Mouse (Mus musculus) cortical plate, adult 2 months (tissue): ENCODE measurements at regions not wholly inside any gene's neighbourhood (a gene's known extent, or its start where the extent isn't known, plus 50 kb on each side); places are given as distances from the start of the nearest gene placed in this dataset.

Experiments
- H3K27ac ChIP-seq: fragments of 200-500 bp; 2 replicates; pipeline ENCODE4 v1.5.1; 2012; ENCODE audit warnings: low read length, control low read depth, inconsistent platforms; ENCODE audit not compliant: insufficient read depth
- H3K4me1 ChIP-seq: fragments of 200-500 bp; 2 replicates; pipeline ENCODE4 v1.6.1; 2011; ENCODE audit warnings: low read length; ENCODE audit not compliant: control insufficient read depth, insufficient read depth
- H3K4me3 ChIP-seq: fragments of 200-500 bp; 2 replicates; pipeline ENCODE4 v1.5.1; 2011; ENCODE audit warnings: mild to moderate bottlenecking, low read length, control low read depth; ENCODE audit not compliant: insufficient read depth
- CTCF ChIP-seq: fragments of 200-500 bp; IDR thresholded peaks from 2 replicates; pipeline ENCODE4 v1.5.1; 2011; ENCODE audit warnings: mild to moderate bottlenecking, control low read depth, low read length; ENCODE audit not compliant: insufficient read depth; ENCODE audit errors: extremely low read depth
- POLR2A ChIP-seq: fragments of 200-500 bp; IDR thresholded peaks from 2 replicates; pipeline ENCODE4 v1.6.1; 2011; ENCODE audit warnings: mild to moderate bottlenecking, low read length, control low read depth; ENCODE audit not compliant: insufficient read depth; ENCODE audit errors: extremely low read depth

GRCm38 (mm10) chr15:68582177-68582576, 2081.5 kb upstream of the Lrrc6 start:
- H3K4me3 ChIP-seq = no peak overlapping the region
- no peak for TF ChIP-seq POLR2A
- TF ChIP-seq CTCF = no peak
- H3K4me1 ChIP-seq = no peaks in the 10 kb centered on the region
- no peak overlapping the region for H3K27ac ChIP-seq

DNA sequence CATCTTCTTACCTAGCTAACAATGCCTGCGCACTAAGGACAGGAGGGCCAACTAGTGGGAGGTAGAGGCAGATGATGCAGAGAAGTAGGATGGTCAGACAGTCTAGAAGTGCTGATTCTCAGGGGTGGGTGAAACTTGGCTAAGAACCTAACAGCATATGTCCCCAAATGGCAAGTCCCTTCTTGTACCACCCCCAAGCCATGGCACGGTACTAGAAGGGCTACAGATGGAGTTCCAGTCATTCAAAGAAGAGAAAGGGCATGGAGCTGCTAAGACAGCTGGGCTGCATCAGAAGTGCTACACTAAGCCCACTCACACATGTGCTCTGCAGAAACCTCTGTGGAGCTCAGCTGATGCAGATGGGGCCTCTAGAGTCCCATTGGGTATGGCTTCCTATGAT, 2078.8 kb upstream of the Lrrc6 start:
- Histone ChIP-seq H3K4me1 (no peaks in the 10 kb centered on the region), H3K4me3 (no peak overlapping the region), H3K27ac (no peak overlapping the region)
- no peak for TF ChIP-seq CTCF
- TF ChIP-seq POLR2A = no peak

DNA sequence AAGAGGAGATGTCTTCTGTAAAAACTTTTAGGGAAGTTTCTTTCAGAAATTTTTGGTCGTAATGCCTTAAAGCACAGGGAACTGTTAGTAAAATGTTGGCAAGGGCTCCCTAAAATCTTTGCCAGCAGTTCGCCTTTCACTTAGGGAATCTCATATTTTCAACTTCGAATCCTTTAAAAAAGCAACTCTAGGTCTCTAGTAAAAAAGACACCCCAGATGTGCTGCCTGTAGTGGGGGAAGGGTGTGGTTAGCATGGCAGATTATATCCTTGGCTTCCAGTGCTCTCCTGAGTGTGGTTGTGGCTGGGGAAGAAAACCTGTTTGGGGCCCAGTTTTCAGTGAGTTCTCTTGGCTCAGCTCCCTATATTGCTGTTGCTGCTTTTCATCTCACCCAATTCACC, 2059.9 kb upstream of the Lrrc6 start:
- TF ChIP-seq POLR2A (no peak), CTCF (no peak)
- no peak overlapping the region for H3K4me3 ChIP-seq
- H3K4me1 ChIP-seq = peaks cover 2% of the 10 kb centered on the region; the same call in 1 of the 2 replicates
- H3K27ac ChIP-seq = no peak overlapping the region

GRCm38 (mm10) chr15:68556133-68556532, 2055.4 kb upstream of the Lrrc6 start:
- Histone ChIP-seq H3K27ac (no peak overlapping the region), H3K4me1 (peaks cover 2% of the 10 kb centered on the region; the same call in 1 of the 2 replicates), H3K4me3 (no peak overlapping the region)
- no peak for TF ChIP-seq CTCF
- no peak for TF ChIP-seq POLR2A

GRCm38 (mm10) chr15:68536055-68536325, 2035.3 kb upstream of the Lrrc6 start:
- Histone ChIP-seq H3K4me3 (no peak overlapping the region), H3K27ac (no peak overlapping the region), H3K4me1 (peaks cover 7% of the 10 kb centered on the region)
- TF ChIP-seq POLR2A (no peak), CTCF (no peak)

GRCm38 (mm10) chr15:68535297-68536054, 2034.8 kb upstream of the Lrrc6 start:
- TF ChIP-seq CTCF (no peak), POLR2A (no peak)

DNA sequence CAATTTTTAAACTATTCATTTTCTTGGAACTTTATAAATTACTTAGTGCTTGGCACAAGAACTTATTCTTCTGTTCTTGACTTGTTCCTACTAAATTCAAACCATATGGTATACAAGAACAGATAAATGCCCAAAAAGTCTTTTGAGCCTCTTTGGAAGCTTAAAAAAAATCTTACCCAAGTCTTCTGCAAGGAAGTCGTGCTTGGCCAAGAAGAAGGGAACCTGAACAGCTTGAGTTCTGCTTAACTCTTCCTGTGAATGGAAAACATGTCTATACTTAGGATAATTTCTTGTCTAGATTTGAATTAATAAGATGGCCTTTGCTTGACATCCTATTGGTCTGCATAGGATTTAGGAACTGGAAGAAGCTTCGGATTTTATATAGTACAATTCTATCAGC, 2020.0 kb upstream of the Lrrc6 start:
- no peak for TF ChIP-seq CTCF
- no peak for TF ChIP-seq POLR2A
- Histone ChIP-seq H3K27ac (peak overlapping the region; percentile 86; the same call in 1 of the 2 replicates), H3K4me1 (no peaks in the 10 kb centered on the region; the same call in 1 of the 2 replicates), H3K4me3 (no peak overlapping the region)

More at GRCm38 (mm10) chr15:68535297-68536054, 2034.8 kb upstream of the Lrrc6 start:
- Histone ChIP-seq H3K27ac (no peak overlapping the region), H3K4me3 (no peak overlapping the region), H3K4me1 (peaks cover 7% of the 10 kb centered on the region)

GRCm38 (mm10) chr15:68512431-68512830, 2011.7 kb upstream of the Lrrc6 start:
- Histone ChIP-seq H3K4me1 (no peaks in the 10 kb centered on the region), H3K4me3 (no peak overlapping the region), H3K27ac (no peak overlapping the region)
- TF ChIP-seq CTCF = no peak
- no peak for TF ChIP-seq POLR2A

GRCm38 (mm10) chr15:68508190-68508589, 2007.5 kb upstream of the Lrrc6 start:
- no peak overlapping the region for H3K4me3 ChIP-seq
- H3K27ac ChIP-seq = no peak overlapping the region
- no peaks in the 10 kb centered on the region for H3K4me1 ChIP-seq
- TF ChIP-seq CTCF = no peak
- no peak for TF ChIP-seq POLR2A

- Histone ChIP-seq H3K4me1 (no peaks in the 10 kb centered on the region), H3K27ac (no peak overlapping the region)
- TF ChIP-seq CTCF (no peak), POLR2A (no peak)
These were observed 2005.4 kb upstream of the Lrrc6 start for GRCm38 (mm10) chr15:68506093-68506492.

More at GRCm38 (mm10) chr15:68506093-68506492, 2005.4 kb upstream of the Lrrc6 start:
- no peak overlapping the region for H3K4me3 ChIP-seq
